Mouse (Mus musculus) adrenal gland, postnatal 36 days (tissue): Measurements from ENCODE around the gene Cdk5rap3. TPM values are rescaled to one million over a fixed set of nuclear protein-coding genes. Genes with fewer than 3 reads are reported as not detected.
A peak's percentile ranks its signal among the peaks of the same experiment; 100 is the strongest.

Experiments used
- DNase-seq, 2 experiments: peaks; one replicate each; pipeline ENCODE4 v3.0.0; 2021; ENCODE audit warnings: mixed read lengths in 1 of 2
- total RNA-seq, 2 experiments: library from RNA; stranded (reverse); gene quantifications; 2 replicates each; pipeline ENCODE4 v1.2.3; 2021

Gene Cdk5rap3
- total RNA-seq, 2 experiments from 2014 or later: 44.1 to 58.8 TPM

- peak; percentile 86 to 90 for DNase-seq
Measured at GRCm38 (mm10) chr11:96860564-96860963, 55.7 kb downstream of the Cdk5rap3 start.

GRCm38 (mm10) chr11:96859635-96860034 lies 56.7 kb downstream of the Cdk5rap3 start:
- DNase-seq: no peak

- DNase-seq: peak; percentile 51 to 55
Measured at GRCm38 (mm10) chr11:96857446-96857845, 58.9 kb downstream of the Cdk5rap3 start.

Other genes starting within 250 kb of the Cdk5rap3 start
- gene Snx11, start 138.9 kb downstream of the Cdk5rap3 start, total RNA-seq: 10 to 100 TPM; 21.1 to 35.0 TPM
- 10 to 100 TPM; 77.2 to 78.2 TPM for gene Cbx1, start 127.4 kb downstream of the Cdk5rap3 start, total RNA-seq
- 100 to 1,000 TPM; 526 to 605 TPM for gene Nfe2l1, start 86.5 kb downstream of the Cdk5rap3 start, total RNA-seq
- gene Copz2, start 66.6 kb downstream of the Cdk5rap3 start, total RNA-seq: 10 to 100 TPM; 57.4 to 63.3 TPM
- gene Prr15l, start 11.6 kb upstream of the Cdk5rap3 start, total RNA-seq: under 1 TPM; 0.16 to 0.66 TPM
- 10 to 100 TPM; 29.6 to 34.2 TPM for gene Pnpo, start 27.5 kb upstream of the Cdk5rap3 start, total RNA-seq
- 10 to 100 TPM; 14.5 to 16.6 TPM for gene Sp2, start 66.5 kb upstream of the Cdk5rap3 start, total RNA-seq
- under 1 TPM; 0.16 to 0.23 TPM for gene Sp6, start 96.9 kb upstream of the Cdk5rap3 start, total RNA-seq
- gene Scrn2, start 113.4 kb upstream of the Cdk5rap3 start, total RNA-seq: 10 to 100 TPM; 15.7 to 18.8 TPM
- gene Lrrc46, start 124.9 kb upstream of the Cdk5rap3 start, total RNA-seq: 1 to 10 TPM; 1.3 TPM
- gene Mrpl10, start 125.1 kb upstream of the Cdk5rap3 start, total RNA-seq: 100 to 1,000 TPM; 131 to 141 TPM
- 1 to 10 TPM; 7.8 to 9.1 TPM for gene Osbpl7, start 134.1 kb upstream of the Cdk5rap3 start, total RNA-seq
- gene Tbx21, start 198.8 kb upstream of the Cdk5rap3 start, total RNA-seq: under 1 TPM; 0.23 to 0.33 TPM
- gene Tbkbp1, start 235.0 kb upstream of the Cdk5rap3 start, total RNA-seq: 10 to 100 TPM; 10.6 to 12.8 TPM